Mouse (Mus musculus): ENCODE results near the gene Epb42. TPM values are rescaled to one million over a fixed set of nuclear protein-coding genes. Genes with fewer than 3 reads are reported as not detected.
"Not testable (repeated sequence)": the region's sequence is repeated elsewhere in the genome, so short reads cannot be mapped to it uniquely, and the experiment has no call there.

Gene Epb42
- polyA plus RNA-seq, 1 experiment from 2014 or later, result 136 TPM

DNA sequence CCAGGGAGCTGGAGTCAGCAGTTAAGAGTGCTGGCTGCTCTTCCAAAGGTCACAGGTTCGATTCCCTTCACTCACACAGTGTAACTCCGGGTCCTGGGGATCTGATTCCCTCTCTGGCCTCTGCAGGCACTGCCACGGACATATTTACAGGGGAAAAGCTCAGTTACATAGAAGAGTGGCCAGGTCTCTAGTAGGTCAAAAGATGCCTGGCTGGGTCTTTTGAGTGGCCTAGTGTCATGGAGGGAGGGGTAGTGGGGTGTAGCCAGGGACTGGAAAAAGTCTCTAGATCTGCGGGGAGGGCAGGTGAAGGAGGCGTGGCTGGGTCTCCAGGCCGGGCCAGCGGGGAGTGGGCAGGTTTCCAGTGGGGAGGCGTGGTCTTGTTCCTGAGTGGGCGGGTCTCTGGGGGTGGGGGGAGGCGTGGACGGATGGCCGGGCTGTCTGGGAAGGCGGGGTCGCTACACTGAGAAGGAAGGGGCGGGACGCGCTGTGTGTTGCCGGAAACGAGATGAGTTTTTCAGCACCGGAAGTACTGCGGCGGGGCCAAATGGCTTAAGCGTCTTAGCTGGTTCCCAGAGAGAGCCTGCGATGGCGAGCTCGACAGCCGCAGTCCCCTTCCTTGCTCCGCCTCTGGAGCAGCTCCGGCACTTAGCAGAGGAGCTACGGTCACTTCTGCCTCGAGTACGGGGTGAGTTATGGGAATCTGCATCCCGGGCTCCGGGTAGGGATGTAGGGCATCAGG, 28.8 kb downstream of the Epb42 start, which contains the start of gene Ccndbp1:
Ccndbp1 (plus strand) TSS at position 479 of the 739 bp plus-strand sequence.
- Histone ChIP-seq H3K4me1 (replicated peaks) (peaks cover 19% of the 10 kb centered on the region), H3K36me3 (peaks cover 25% of the 10 kb centered on the region), H3K4me2 (peak within 1 kb of the TSS; percentile 86), H3K4me3 (replicated peaks) (peak within 1 kb of the TSS; percentile 82), H3K27me3 (no peaks in the 10 kb centered on the region), H3K9me3 (replicated peaks) (no peaks in the 10 kb centered on the region), H3K9ac (peak within 1 kb of the TSS; percentile 81), H3K27ac (peak within 1 kb of the TSS; percentile 90)
- peak; percentile 97 for ATAC-seq (ENCODE audit: low read depth)
- WGBS (ENCODE audit: insufficient replicate concordance), result 2% methylated on average over 33 of the region's 34 CpGs
- DNase-seq, result peak; percentile 88

DNA sequence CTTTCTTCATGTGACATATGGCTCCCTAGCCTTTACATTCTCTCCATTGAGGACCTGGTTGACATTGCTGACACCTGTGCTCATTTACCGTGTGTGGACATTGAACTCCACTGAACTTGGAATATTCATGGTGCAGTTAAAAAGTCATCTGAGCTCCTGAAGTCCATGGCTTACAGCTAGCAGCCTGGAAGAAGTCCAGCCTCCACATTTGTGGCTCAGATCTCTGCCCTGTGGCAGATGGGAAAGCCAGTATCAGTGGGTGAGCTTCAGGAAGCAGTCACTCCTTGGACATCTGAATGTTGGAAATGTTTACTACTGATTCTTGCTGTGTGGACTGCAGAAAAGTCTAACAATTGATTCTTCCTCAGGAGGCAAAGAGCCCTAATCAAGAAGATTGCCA, 29.9 kb downstream of the Epb42 start:
- peaks cover 19% of the 10 kb centered on the region for H3K4me1 ChIP-seq (replicated peaks)
- H3K9me3 ChIP-seq (replicated peaks), result no peaks in the 10 kb centered on the region
- H3K27ac ChIP-seq, result peak overlapping the region; percentile 67; the same call in 1 of the 2 replicates
- WGBS (ENCODE audit: insufficient replicate concordance), result 76% methylated on average over 1 of the region's 1 CpGs
- no peak overlapping the region for H3K4me3 ChIP-seq (replicated peaks)
- H3K36me3 ChIP-seq, result peaks cover 16% of the 10 kb centered on the region
- no peak overlapping the region for H3K4me2 ChIP-seq
- ATAC-seq (ENCODE audit: low read depth), result no peak
- H3K27me3 ChIP-seq, result no peaks in the 10 kb centered on the region
- H3K9ac ChIP-seq, result no peak overlapping the region
- DNase-seq, result no peak

DNA sequence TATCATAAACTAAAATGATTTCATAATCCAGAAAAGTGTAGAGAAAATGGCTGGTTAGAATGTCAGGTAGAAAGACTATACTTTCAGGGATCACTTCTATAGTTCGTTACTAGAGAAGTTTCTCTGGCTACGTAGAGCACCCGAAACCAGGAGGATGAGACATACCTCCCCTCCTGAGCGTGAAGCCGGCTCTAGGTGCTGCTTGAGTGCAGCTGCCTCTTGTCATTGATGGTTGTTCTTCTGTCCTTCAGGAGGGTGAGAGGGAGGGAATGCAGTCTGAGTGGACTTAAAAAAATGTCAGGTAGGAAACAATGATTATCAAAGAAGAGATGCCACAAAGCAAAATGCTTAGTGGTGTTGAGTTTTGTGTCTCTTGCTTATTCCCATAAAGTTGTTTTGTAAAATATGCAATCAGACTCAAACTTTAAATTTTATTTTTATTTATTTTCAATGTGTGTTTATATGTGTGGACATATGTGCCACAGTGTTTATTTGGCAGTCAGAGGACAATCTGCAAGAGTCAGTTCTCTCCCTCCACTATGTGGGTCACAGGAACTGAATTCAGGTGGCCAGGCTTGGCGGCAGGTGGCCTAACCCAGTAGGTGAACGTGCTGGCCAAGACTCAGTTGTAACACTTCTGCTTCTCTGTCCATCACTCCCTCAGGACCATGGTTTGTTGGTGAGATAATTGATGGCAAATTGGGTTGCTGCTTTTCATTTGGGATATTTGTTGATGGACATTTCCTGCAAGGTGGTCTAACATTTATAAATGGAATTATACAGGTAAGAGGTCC, 32.7 kb downstream of the Epb42 start:
- no peaks in the 10 kb centered on the region for H3K9me3 ChIP-seq (replicated peaks)
- no peaks in the 10 kb centered on the region for H3K36me3 ChIP-seq
- no peak overlapping the region for H3K27ac ChIP-seq
- H3K4me1 ChIP-seq (replicated peaks), result peaks cover 9% of the 10 kb centered on the region
- H3K4me3 ChIP-seq (replicated peaks), result no peak overlapping the region
- DNase-seq (no peak), ATAC-seq (ENCODE audit: low read depth) (no peak)
- H3K27me3 ChIP-seq, result no peaks in the 10 kb centered on the region
- no peak overlapping the region for H3K4me2 ChIP-seq
- no peak overlapping the region for H3K9ac ChIP-seq
- 79% methylated on average over 7 of the region's 7 CpGs for WGBS (ENCODE audit: insufficient replicate concordance)

- Histone ChIP-seq H3K4me3 (replicated peaks) (no peak overlapping the region), H3K9me3 (replicated peaks) (no peaks in the 10 kb centered on the region), H3K27me3 (no peaks in the 10 kb centered on the region), H3K4me1 (replicated peaks) (peaks cover 10% of the 10 kb centered on the region), H3K9ac (no peak overlapping the region), H3K36me3 (no peaks in the 10 kb centered on the region), H3K27ac (no peak overlapping the region), H3K4me2 (no peak overlapping the region)
- 70% methylated on average over 2 of the region's 2 CpGs for WGBS (ENCODE audit: insufficient replicate concordance)
- no peak for ATAC-seq (ENCODE audit: low read depth)
- no peak for DNase-seq
These were observed 33.3 kb downstream of the Epb42 start for GRCm38 (mm10) chr2:121003586-121003985.

- H3K9me3 ChIP-seq (replicated peaks), result no peaks in the 10 kb centered on the region
- no peaks in the 10 kb centered on the region for H3K36me3 ChIP-seq
- no peak overlapping the region for H3K27ac ChIP-seq
- H3K27me3 ChIP-seq, result no peaks in the 10 kb centered on the region
- no peak overlapping the region for H3K4me3 ChIP-seq (replicated peaks)
- H3K4me1 ChIP-seq (replicated peaks), result peaks cover 8% of the 10 kb centered on the region
- no peak overlapping the region for H3K9ac ChIP-seq
- ATAC-seq (ENCODE audit: low read depth) (peak; percentile 69), DNase-seq (no peak)
- WGBS (ENCODE audit: insufficient replicate concordance), result 62% methylated on average over 8 of the region's 8 CpGs
- H3K4me2 ChIP-seq, result no peak overlapping the region
These were observed 38.0 kb downstream of the Epb42 start for GRCm38 (mm10) chr2:120998863-120999262.

DNA sequence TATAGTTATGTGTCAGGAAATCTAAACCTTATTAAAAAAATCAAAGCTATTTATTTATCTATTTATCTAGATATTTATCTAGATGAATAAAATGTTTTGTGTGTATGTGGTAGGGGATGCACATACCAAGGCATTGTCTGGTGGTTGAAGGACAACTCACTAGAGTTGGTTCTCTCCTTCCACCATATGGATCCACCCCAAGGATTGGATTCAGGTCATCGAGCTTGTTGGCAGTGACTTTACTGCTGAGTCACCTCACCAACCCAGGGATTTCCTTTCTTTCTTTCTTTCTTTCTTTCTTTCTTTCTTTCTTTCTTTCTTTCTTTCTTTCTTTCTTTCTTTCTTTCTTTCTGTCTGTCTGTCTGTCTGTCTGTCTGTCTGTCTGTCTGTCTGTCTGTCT, 40.3 kb downstream of the Epb42 start:
- H3K4me2 ChIP-seq; H3K4me3 ChIP-seq (replicated peaks); H3K27me3 ChIP-seq; H3K27ac ChIP-seq; H3K36me3 ChIP-seq; DNase-seq; H3K9ac ChIP-seq; ATAC-seq (ENCODE audit: low read depth); H3K9me3 ChIP-seq (replicated peaks): not testable (repeated sequence)
- H3K4me1 ChIP-seq (replicated peaks), result peaks cover 11% of the 10 kb centered on the region
- 46% methylated on average over 1 of the region's 1 CpGs for WGBS (ENCODE audit: insufficient replicate concordance)

- Histone ChIP-seq H3K9me3 (replicated peaks) (no peaks in the 10 kb centered on the region), H3K27me3 (no peaks in the 10 kb centered on the region), H3K4me1 (replicated peaks) (peaks cover 11% of the 10 kb centered on the region), H3K27ac (no peak overlapping the region), H3K9ac (no peak overlapping the region), H3K4me3 (replicated peaks) (no peak overlapping the region), H3K4me2 (no peak overlapping the region), H3K36me3 (no peaks in the 10 kb centered on the region)
- ATAC-seq (ENCODE audit: low read depth), result no peak
- DNase-seq, result no peak
- WGBS (ENCODE audit: insufficient replicate concordance), result 67% methylated on average over 4 of the region's 4 CpGs
These were observed 45.7 kb downstream of the Epb42 start for GRCm38 (mm10) chr2:120991196-120991595.

DNA sequence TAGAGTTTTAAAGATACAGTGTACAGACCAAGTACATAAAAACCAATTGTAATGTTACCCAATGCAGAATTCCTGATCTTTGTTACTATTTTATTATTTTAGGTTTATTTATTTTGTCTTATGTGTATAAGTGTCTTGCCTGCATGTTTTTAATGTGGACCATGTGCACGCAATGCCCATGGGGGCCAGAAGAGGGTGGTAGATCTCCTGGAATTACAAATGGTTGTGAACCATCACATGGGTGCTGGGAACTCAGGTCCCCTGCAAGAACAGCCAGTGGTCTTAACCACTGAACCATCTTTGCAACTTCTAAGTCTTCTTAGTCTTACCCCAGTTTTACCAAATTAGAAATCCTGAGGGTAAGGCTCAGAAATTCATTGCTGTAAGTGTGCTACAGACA, 51.6 kb downstream of the Epb42 start:
- 86% methylated on average over 1 of the region's 1 CpGs for WGBS (ENCODE audit: insufficient replicate concordance)
- no peak for ATAC-seq (ENCODE audit: low read depth)
- no peak overlapping the region for H3K27ac ChIP-seq
- H3K9ac ChIP-seq, result no peak overlapping the region
- no peak overlapping the region for H3K4me3 ChIP-seq (replicated peaks)
- no peaks in the 10 kb centered on the region for H3K27me3 ChIP-seq
- no peaks in the 10 kb centered on the region for H3K36me3 ChIP-seq
- 0 out of 2 replicates have a peak, but pooled peaks cover 2% of the 10 kb centered on the region for H3K4me1 ChIP-seq (replicated peaks)
- H3K4me2 ChIP-seq, result no peak overlapping the region
- DNase-seq, result no peak
- no peaks in the 10 kb centered on the region for H3K9me3 ChIP-seq (replicated peaks)

- ATAC-seq (ENCODE audit: low read depth) (no peak), DNase-seq (no peak)
- Histone ChIP-seq H3K9ac (no peak overlapping the region), H3K9me3 (replicated peaks) (no peaks in the 10 kb centered on the region), H3K4me2 (no peak overlapping the region), H3K27ac (no peak overlapping the region), H3K36me3 (no peaks in the 10 kb centered on the region), H3K4me3 (replicated peaks) (no peak overlapping the region), H3K27me3 (no peaks in the 10 kb centered on the region), H3K4me1 (replicated peaks) (no peaks in the 10 kb centered on the region)
- WGBS (ENCODE audit: insufficient replicate concordance), result 61% methylated on average over 2 of the region's 2 CpGs
These were observed 53.3 kb downstream of the Epb42 start for GRCm38 (mm10) chr2:120983611-120984010.

DNA sequence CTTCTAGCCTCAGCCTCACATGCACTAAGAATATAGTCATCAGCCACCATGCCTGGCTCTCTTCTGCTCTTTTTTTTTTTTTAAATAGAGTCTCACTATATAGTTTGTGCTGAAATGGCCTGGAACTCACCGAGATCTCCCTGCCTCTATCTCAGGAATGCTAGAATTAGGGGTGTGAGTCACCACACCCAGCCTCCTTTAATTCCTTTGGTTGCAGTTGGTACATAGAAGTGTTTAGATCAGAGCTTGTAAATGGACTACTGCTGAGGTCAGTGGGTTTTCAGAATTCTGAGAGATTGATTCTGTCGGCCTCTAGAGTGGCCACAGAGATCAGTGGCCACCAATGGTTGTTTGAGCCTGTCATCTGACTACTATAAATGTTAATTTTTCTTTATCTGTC, 56.0 kb downstream of the Epb42 start:
- Histone ChIP-seq H3K36me3 (no peaks in the 10 kb centered on the region), H3K4me3 (replicated peaks) (no peak overlapping the region), H3K4me2 (no peak overlapping the region), H3K27me3 (no peaks in the 10 kb centered on the region), H3K27ac (no peak overlapping the region), H3K4me1 (replicated peaks) (peaks cover 18% of the 10 kb centered on the region), H3K9me3 (replicated peaks) (no peaks in the 10 kb centered on the region), H3K9ac (no peak overlapping the region)
- ATAC-seq (ENCODE audit: low read depth) (no peak), DNase-seq (no peak)
- 47% methylated on average over 2 of the region's 2 CpGs for WGBS (ENCODE audit: insufficient replicate concordance)

DNA sequence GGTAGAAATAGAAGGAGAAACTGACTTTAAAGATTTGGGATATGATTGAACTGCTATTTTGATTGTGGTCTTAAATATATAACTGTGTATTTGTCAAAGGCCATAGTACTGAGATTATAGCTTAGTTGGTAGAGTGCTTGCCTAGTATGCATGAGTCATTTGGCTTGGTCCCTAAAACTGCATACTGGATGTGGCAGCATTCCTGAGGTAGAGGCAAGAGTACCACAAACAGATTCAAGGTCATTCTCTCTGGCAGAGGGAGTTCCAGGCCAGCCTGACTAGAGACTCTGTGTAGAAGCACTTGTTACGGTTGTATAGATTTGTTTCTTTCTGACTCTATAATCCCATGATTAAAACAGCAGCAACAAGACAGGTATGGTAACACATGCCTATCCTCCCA, 57.1 kb downstream of the Epb42 start:
- 80% methylated on average over 1 of the region's 1 CpGs for WGBS (ENCODE audit: insufficient replicate concordance)
- no peak overlapping the region for H3K9ac ChIP-seq
- DNase-seq (no peak), ATAC-seq (ENCODE audit: low read depth) (no peak)
- H3K9me3 ChIP-seq (replicated peaks), result no peaks in the 10 kb centered on the region
- H3K36me3 ChIP-seq, result no peaks in the 10 kb centered on the region
- H3K27ac ChIP-seq, result no peak overlapping the region
- no peak overlapping the region for H3K4me3 ChIP-seq (replicated peaks)
- H3K4me2 ChIP-seq, result no peak overlapping the region
- H3K4me1 ChIP-seq (replicated peaks), result peaks cover 20% of the 10 kb centered on the region
- no peaks in the 10 kb centered on the region for H3K27me3 ChIP-seq
